In the genomic region with DNA sequence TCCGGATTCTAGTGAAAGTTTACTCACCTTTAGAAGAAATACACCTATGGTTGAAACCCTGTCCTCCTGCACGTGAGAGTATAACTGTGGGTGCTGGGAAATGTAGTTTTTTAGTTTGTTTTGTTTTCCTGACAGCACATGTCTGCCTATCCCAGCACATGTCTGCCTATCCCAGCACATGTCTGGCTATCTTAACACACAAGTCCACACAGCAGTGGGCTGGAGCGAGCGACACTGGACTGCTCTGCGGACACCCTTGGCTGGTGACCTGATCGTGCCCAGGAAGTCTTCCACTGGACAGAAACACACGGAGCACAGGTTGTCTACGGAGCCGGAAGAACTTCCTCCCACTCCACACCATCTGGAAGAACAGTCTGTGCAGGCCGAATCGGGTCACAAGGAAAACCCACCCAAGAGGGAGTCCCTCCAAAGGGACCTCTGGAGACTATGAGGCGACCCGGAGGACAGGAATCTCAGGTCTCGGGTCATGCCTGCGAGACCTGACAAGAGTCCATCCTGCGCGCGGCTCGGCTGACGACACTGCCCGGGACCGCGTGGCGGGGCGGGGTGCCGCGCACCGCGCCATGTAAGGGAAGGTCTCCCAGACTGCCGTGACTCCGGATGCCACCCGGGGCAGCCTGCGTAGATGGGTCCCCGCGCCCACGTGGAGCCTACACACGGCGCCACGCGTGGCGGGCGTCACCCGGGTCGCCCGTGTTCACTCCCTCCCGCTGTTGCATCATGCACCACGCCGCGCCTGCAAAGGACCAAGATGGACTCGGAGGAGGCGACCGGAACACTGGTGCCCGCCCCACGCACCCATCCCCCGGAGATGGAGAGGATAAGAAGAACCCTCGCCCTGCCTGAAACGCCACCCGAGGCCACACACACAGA, we compare ENCODE assay signal across 8 mouse cellular contexts. TPM values are rescaled to one million over a fixed set of nuclear protein-coding genes. Genes with fewer than 3 reads are reported as not detected.
A peak's percentile ranks its signal among the peaks of the same experiment; 100 is the strongest.
DNase-seq lines count a peak whose midpoint lies in the region; TF ChIP-seq lines count a peak whose summit lies in the region.

No protein-coding gene starts in this region.

- intact Hi-C loops in heart, postnatal 36 days (cut with DNase I) = loop anchor here (2.0 to 5.0 kb wide), 2 partner anchors 42 to 66 kb away; no protein-coding TSS in a partner anchor

- H3K36me3 ChIP-seq in ES-Bruce4 (ENCODE audit: control insufficient read depth, insufficient read depth, low read length, poor library complexity, severe bottlenecking) = no peaks in the 10 kb centered on the region
- H3K36me3 ChIP-seq in erythroblast, embryonic 14.5 days (ENCODE audit: control insufficient read depth) = peaks cover 38% of the 10 kb centered on the region

- TF ChIP-seq CTCF in ES-Bruce4 (IDR thresholded peaks at IDR 0.05; ENCODE audit: low read depth, low read length) = no peak

- H3K9me3 ChIP-seq in ES-Bruce4 (replicated peaks; ENCODE audit: control insufficient read depth, insufficient read depth, low read length, poor library complexity, severe bottlenecking) = 0 out of 2 replicates have a peak, but pooled peaks cover 2% of the 10 kb centered on the region
- H3K9me3 ChIP-seq in erythroblast, embryonic 14.5 days (ENCODE audit: control insufficient read depth, low read length) = peaks cover 6% of the 10 kb centered on the region

- H3K9ac ChIP-seq in ES-Bruce4 (ENCODE audit: low read depth, poor library complexity, severe bottlenecking) = peak overlapping the region; percentile 83

- H3K27me3 ChIP-seq in ES-Bruce4 (ENCODE audit: control insufficient read depth, insufficient read depth, low read length, poor library complexity, severe bottlenecking) = no peaks in the 10 kb centered on the region
- peaks cover 19% of the 10 kb centered on the region for H3K27me3 ChIP-seq in erythroblast, embryonic 14.5 days (ENCODE audit: control insufficient read depth)

- H3K27ac ChIP-seq in ES-Bruce4 (ENCODE audit: insufficient read depth, low read length) = no peak overlapping the region

- DNase-seq in adrenal gland, postnatal 14 days = peak; percentile 81
- peak; percentile 51 to 56 for DNase-seq in heart, postnatal 36 days
- peak; percentile 49 to 54 for DNase-seq in layer of hippocampus, postnatal 10 days (ENCODE audit: low spot score in 2 of 2)
- peak; percentile 61 for DNase-seq in lung, postnatal 4 days
- peak; percentile 31 to 74 for DNase-seq in right cerebral cortex, postnatal 36 days (ENCODE audit: low spot score in 2 of 2)
- DNase-seq in ovary, postnatal 10 days (ENCODE audit: low spot score) = no peak

- TF ChIP-seq EP300 in ES-Bruce4 (IDR thresholded peaks at IDR 0.05; ENCODE audit: insufficient read depth, low read depth, low read length) = no peak

- TF ChIP-seq POLR2A in ES-Bruce4 (IDR thresholded peaks at IDR 0.05; ENCODE audit: insufficient read depth, low read length) = no peak

- H3K4me3 ChIP-seq in ES-Bruce4 (ENCODE audit: low read depth, low read length) = peak overlapping the region; percentile 89
- peak overlapping the region; percentile 98 for H3K4me3 ChIP-seq in erythroblast, embryonic 14.5 days (replicated peaks)

- no peaks in the 10 kb centered on the region for H3K4me1 ChIP-seq in ES-Bruce4 (ENCODE audit: control insufficient read depth, insufficient read depth, low read length)
- peaks cover 49% of the 10 kb centered on the region for H3K4me1 ChIP-seq in erythroblast, embryonic 14.5 days (ENCODE audit: control insufficient read depth)

RNA-seq across cellular contexts. Expression of a gene that starts 0.7 kb away (rescaled TPM):
- 21.6 and 27.1 TPM in 2 replicates for polyA plus RNA-seq in ES-Bruce4 (2011; ENCODE audit: insufficient read depth, insufficient read length, low read depth, missing spikeins)
- 70.5 and 83.6 TPM in 2 replicates for total RNA-seq in adrenal gland, postnatal 14 days (2021)
- 0.65 and 0.89 TPM in 2 replicates for polyA plus RNA-seq in erythroblast, embryonic 14.5 days (2012)
- 10 to 100 TPM in 1 of 2 experiments, 1 to 10 TPM in 1; 9.3 to 20.3 TPM for total RNA-seq in heart, postnatal 36 days (2021)
- total RNA-seq in layer of hippocampus, postnatal 10 days (2021) = 10 to 100 TPM; 72.2 to 73.1 TPM
